Mouse (Mus musculus) forebrain, embryonic 14.5 days (tissue): ENCODE results near the gene Tmem207. TPM values are rescaled to one million over a fixed set of nuclear protein-coding genes. Genes with fewer than 3 reads are reported as not detected.

ENCODE experiments used
- ATAC-seq: fragments of 200-750 bp; cut with Nextera tagmentation; 2 replicates; pipeline ENCODE4 v1.8.0; 2017; ENCODE audit warnings: mild to moderate bottlenecking, moderate library complexity
- DNase-seq: peaks from one replicate; pipeline ENCODE4 v3.0.0-alpha.2; 2015; ENCODE audit warnings: low spot score
- H3K27ac ChIP-seq: fragments of 300-500 bp; sonication (generic); 2 replicates; pipeline ENCODE4 v1.5.1; 2014; ENCODE audit warnings: low read depth, mild to moderate bottlenecking, control low read depth, low read length, moderate library complexity
- H3K27me3 ChIP-seq: fragments of 300-500 bp; sonication (generic); replicated peaks from 2 replicates; pipeline ENCODE4 v1.6.1; 2014; ENCODE audit warnings: low read length, control low read depth, mixed read lengths; ENCODE audit not compliant: control insufficient read depth, insufficient read depth
- H3K36me3 ChIP-seq: fragments of 300-500 bp; sonication (generic); 2 replicates; pipeline ENCODE4 v1.6.1; 2014; ENCODE audit warnings: low read length, control low read depth; ENCODE audit not compliant: control insufficient read depth, insufficient read depth
- H3K4me1 ChIP-seq: fragments of 300-500 bp; sonication (generic); 2 replicates; pipeline ENCODE4 v1.6.1; 2014; ENCODE audit warnings: antibody characterized with exemption, low read length, control low read depth; ENCODE audit not compliant: control insufficient read depth, insufficient read depth
- H3K4me2 ChIP-seq: fragments of 300-500 bp; sonication (generic); 2 replicates; pipeline ENCODE4 v1.6.1; 2014; ENCODE audit warnings: mild to moderate bottlenecking, control low read depth, low read length
- H3K4me3 ChIP-seq: fragments of 300-500 bp; sonication (generic); 2 replicates; pipeline ENCODE4 v1.5.1; 2014; ENCODE audit warnings: low read depth, low read length, control low read depth
- H3K9ac ChIP-seq: fragments of 300-500 bp; sonication (generic); 2 replicates; pipeline ENCODE4 v1.6.1; 2014; ENCODE audit warnings: mild to moderate bottlenecking, low read length, control low read depth, moderate library complexity
- H3K9me3 ChIP-seq: fragments of 300-500 bp; sonication (generic); replicated peaks from 2 replicates; pipeline ENCODE4 v1.6.1; 2016; ENCODE audit warnings: low read length, control low read depth, mixed read lengths; ENCODE audit not compliant: control insufficient read depth
- WGBS: fragments of 180-500 bp; shearing (Covaris S2); extraction: QIAGEN DNeasy Blood & Tissue Kit; methylation state at CpG from one replicate; pipeline ENCODE4 v1.1.7; 2014; 5-methylcytosine and 5-hydroxymethylcytosine counted together
- polyA plus RNA-seq: library from polyadenylated mRNA; unstranded; fragments of >200 nt; fragmentation: Nextera tagmentation; extraction: Ambion mirVana; gene quantifications from 2 replicates; pipeline ENCODE4 v1.2.1, GENCODE M21; 2014

Gene Tmem207
- not detected in 2 replicates for polyA plus RNA-seq

DNA sequence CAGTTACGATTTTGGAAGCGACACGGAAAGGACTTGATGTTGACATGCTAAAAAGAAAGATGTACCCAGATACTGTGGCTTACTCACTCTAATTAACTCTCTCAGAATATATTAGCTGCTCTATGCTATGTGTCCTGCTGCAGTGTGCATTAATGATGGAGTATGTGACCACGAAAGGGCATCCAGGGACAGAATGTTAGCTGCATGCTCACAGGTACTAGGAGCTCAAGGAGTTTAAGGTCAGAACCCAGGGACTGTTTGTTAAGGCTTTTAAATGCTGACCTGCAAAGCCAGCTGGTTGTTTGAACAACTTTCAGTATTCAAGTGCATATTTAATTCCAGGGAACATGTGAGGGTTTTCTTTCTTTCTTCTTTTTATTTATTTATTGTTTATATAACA is at the start of gene Tmem207:
Gene Tmem207 (minus strand): TSS at position 101 of the 400 bp plus-strand sequence.
- Histone ChIP-seq H3K27me3 (no peaks in the 10 kb centered on the region), H3K4me2 (no peak within 1 kb of the TSS), H3K4me1 (peaks cover 17% of the 10 kb centered on the region), H3K36me3 (no peaks in the 10 kb centered on the region), H3K27ac (no peak within 1 kb of the TSS), H3K9ac (no peak within 1 kb of the TSS), H3K9me3 (no peaks in the 10 kb centered on the region), H3K4me3 (no peak within 1 kb of the TSS)
- 81% methylated on average over 4 of the region's 4 CpGs for WGBS
- DNase-seq: no peak
- ATAC-seq: no peak

DNA sequence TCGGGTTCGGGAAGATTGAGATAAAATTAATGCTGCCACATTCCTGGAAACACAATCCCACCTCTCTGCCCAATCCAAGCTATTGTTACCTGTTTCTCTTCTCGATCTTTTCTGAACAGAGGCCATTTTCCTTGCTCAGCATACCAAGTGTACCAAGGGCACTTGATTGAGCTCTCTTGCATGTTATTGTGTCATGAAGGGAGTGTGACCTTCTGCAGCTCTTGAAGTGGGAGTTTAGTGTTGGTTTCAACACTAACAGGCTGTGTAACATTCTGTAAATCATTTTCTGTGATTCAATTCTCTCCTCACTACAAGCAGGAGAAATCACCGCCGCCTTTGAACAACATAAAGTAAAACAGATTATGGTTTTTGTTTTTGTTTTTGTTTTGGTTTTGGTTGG is 47.6 kb upstream of the Tmem207 start:
- WGBS: 94% methylated on average over 5 of the region's 5 CpGs
- Histone ChIP-seq H3K27me3 (no peaks in the 10 kb centered on the region), H3K27ac (no peak overlapping the region), H3K9ac (no peak overlapping the region), H3K4me1 (no peaks in the 10 kb centered on the region), H3K9me3 (no peaks in the 10 kb centered on the region), H3K4me3 (no peak overlapping the region), H3K4me2 (no peak overlapping the region), H3K36me3 (no peaks in the 10 kb centered on the region)
- DNase-seq (no peak), ATAC-seq (no peak)

DNA sequence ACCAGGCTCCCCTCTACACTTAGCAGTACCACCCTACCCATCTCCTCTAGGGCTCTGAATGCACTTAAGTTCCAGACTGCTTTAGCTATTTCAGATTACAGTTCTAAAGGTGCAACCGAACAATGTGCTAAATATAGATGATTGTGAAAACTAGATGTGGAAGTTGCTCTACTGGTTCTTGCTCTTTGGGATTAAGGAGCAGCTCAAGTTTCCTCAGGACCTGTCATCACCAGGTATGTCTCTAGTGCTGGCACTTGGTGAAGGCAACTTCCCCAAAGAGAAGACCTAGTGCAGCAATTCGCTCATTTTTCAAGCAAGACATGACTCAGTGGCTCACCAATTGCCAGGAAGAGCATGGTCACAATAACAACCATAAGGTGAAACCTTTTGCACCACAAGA is 45.3 kb upstream of the Tmem207 start:
- ATAC-seq: no peak
- H3K27me3 ChIP-seq: no peaks in the 10 kb centered on the region
- 91% methylated on average over 2 of the region's 2 CpGs for WGBS
- H3K36me3 ChIP-seq: no peaks in the 10 kb centered on the region
- H3K4me2 ChIP-seq: no peak overlapping the region
- H3K27ac ChIP-seq: no peak overlapping the region
- no peak for DNase-seq
- H3K4me3 ChIP-seq: no peak overlapping the region
- no peak overlapping the region for H3K9ac ChIP-seq
- H3K9me3 ChIP-seq: no peaks in the 10 kb centered on the region
- H3K4me1 ChIP-seq: no peaks in the 10 kb centered on the region

DNA sequence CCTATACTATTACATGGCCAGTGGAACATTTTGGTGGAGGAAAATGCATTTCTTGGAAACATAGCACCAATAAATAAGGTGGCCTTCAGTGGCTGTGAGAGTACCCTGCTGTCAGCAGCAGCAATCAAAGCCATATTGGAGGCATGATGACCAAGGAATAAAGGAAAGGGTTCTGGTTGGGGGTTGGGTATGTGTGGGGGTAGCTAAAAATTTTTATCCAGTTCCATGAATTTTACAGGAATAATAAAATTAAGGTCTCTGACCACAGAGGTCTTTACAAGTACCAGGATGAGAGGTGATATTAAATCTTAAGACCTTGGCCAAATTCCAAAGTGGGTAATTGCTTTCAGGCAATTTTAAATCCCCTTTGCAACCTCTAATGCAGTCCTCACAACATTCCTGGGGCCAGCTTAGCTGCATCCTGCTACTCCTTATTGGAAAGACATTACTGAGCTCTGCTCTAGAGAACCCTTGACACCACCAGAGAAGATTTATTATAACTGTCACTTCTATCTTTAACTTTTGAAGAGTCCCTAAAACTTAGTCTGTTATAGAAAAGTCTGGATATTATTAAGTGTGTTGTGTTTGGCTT is 42.9 kb upstream of the Tmem207 start:
- DNase-seq: no peak

DNA sequence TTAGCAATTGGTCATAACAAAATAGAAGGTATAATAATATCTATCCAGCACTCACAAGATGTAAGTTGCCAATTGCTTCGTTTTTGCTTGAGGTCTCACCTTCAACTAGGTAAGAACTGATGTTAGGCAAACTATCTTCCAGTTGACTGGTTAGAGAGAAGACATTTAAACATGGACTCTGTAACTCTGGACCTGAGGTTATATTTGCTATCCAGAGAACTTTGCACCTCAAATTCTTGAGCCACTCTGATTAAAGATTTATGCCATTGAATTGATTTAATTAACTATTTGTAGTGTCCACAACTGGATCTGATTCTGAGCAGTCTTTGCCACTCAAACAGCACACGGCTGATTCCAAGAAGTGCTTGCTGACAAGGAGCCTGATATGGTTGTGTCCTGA is 36.2 kb upstream of the Tmem207 start:
- Histone ChIP-seq H3K4me2 (no peak overlapping the region), H3K4me3 (no peak overlapping the region), H3K9ac (no peak overlapping the region), H3K27me3 (no peaks in the 10 kb centered on the region), H3K27ac (no peak overlapping the region), H3K9me3 (no peaks in the 10 kb centered on the region), H3K36me3 (no peaks in the 10 kb centered on the region), H3K4me1 (no peaks in the 10 kb centered on the region)
- DNase-seq: no peak
- WGBS: 80% methylated on average over 2 of the region's 2 CpGs
- no peak for ATAC-seq

More for the DNA sequence above, 42.9 kb upstream of the Tmem207 start:
- no peak overlapping the region for H3K9ac ChIP-seq
- no peak for ATAC-seq
- no peaks in the 10 kb centered on the region for H3K4me1 ChIP-seq
- no peaks in the 10 kb centered on the region for H3K27me3 ChIP-seq
- no peaks in the 10 kb centered on the region for H3K36me3 ChIP-seq
- no peaks in the 10 kb centered on the region for H3K9me3 ChIP-seq
- no peak overlapping the region for H3K4me3 ChIP-seq
- no peak overlapping the region for H3K27ac ChIP-seq
- no peak overlapping the region for H3K4me2 ChIP-seq

DNA sequence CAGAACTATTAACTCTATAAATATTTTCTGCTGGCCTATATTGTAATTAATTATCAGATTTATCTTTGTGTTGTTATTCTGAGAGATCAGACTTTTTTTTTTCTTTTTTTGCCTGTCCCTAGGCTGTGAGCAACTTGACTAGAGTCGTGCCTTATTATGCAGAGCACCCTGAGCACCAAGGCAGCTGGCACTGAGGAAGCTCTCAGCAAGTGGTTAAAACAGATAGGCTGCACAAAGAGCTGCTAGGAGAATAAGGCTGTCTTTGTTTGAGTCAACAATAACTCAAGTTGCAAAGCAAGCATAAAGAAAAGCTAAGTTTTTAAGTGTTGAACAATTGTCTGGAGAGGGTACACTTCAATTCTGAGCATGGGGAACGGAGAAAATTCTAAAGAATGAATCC is 35.2 kb upstream of the Tmem207 start:
- no peak for DNase-seq
- Histone ChIP-seq H3K27ac (no peak overlapping the region), H3K9me3 (no peaks in the 10 kb centered on the region), H3K36me3 (no peaks in the 10 kb centered on the region), H3K27me3 (no peaks in the 10 kb centered on the region), H3K9ac (no peak overlapping the region), H3K4me3 (no peak overlapping the region), H3K4me1 (no peaks in the 10 kb centered on the region), H3K4me2 (no peak overlapping the region)
- ATAC-seq: no peak
- WGBS: 15% methylated on average over 2 of the region's 2 CpGs

DNA sequence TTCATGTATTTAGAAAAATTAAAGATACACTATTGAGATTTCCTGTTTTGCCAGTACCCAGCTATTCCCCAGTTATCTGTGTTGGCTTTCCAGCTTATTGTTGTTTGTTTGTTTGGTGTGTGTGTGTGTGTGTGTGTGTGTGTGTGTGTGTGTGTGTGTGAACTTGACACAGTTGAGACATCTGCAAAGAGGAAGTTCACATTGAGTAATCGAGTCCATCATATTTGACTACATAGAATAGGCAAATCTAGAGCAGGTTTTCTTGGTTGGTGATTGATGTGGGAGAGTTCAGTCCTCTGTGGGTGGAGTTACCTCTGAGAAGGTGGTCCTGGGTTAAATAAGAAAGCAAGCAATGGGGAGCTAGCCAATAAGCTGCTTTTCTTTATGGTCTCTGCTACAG is 32.2 kb upstream of the Tmem207 start:
- Histone ChIP-seq H3K4me3 (no peak overlapping the region), H3K36me3 (no peaks in the 10 kb centered on the region), H3K4me2 (no peak overlapping the region), H3K4me1 (no peaks in the 10 kb centered on the region), H3K27ac (no peak overlapping the region), H3K9me3 (no peaks in the 10 kb centered on the region), H3K9ac (no peak overlapping the region), H3K27me3 (no peaks in the 10 kb centered on the region)
- no peak for ATAC-seq
- 91% methylated on average over 1 of the region's 1 CpGs for WGBS
- no peak for DNase-seq

DNA sequence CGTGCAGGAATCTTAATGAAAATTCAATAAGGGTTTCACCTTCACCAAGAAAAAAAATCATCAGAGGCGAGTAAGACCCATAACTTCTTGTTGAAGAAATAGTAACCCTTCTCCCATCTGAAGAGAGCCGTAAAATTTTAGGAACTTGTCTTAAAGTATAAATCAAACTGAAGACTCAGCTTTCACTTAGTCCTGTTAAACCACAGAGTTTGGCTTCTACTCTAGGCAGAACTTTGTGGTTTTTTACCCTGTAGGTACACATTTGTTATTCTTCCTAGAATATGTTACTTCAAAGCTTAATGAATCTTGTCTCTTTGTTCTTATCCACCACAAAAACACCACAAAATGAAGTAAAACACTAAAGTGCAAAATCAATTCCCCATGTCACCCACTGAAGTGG is 25.7 kb upstream of the Tmem207 start:
- no peaks in the 10 kb centered on the region for H3K27me3 ChIP-seq
- DNase-seq (no peak), ATAC-seq (no peak)
- no peak overlapping the region for H3K9ac ChIP-seq
- no peaks in the 10 kb centered on the region for H3K36me3 ChIP-seq
- no peak overlapping the region for H3K4me3 ChIP-seq
- H3K4me1 ChIP-seq: no peaks in the 10 kb centered on the region
- H3K27ac ChIP-seq: no peak overlapping the region
- WGBS: 91% methylated on average over 3 of the region's 3 CpGs
- no peak overlapping the region for H3K4me2 ChIP-seq
- no peaks in the 10 kb centered on the region for H3K9me3 ChIP-seq

DNA sequence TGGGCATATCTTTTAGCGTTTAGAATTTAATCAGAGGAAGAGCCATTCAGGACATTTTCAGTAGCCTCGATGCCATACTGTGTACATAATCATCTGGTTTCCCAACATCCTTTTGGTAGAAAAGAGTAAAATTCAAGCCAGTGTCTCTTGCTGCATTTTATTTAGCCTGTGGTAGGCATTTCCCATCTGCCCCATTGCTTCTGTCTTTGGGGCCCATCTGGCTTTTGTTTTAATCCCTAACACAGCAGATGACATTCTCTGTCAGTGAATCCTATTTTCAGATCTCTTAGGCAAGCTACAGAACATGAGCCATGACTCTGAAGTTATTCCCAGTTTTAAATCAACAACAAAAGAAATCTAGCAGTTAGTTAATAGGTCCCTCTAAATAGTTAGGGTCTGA is 22.7 kb upstream of the Tmem207 start:
- Histone ChIP-seq H3K4me1 (peaks cover 5% of the 10 kb centered on the region; the same call in 1 of the 2 replicates), H3K27me3 (no peaks in the 10 kb centered on the region), H3K27ac (no peak overlapping the region), H3K4me2 (no peak overlapping the region), H3K4me3 (no peak overlapping the region), H3K9ac (no peak overlapping the region), H3K9me3 (no peaks in the 10 kb centered on the region), H3K36me3 (no peaks in the 10 kb centered on the region)
- WGBS: 93% methylated on average over 2 of the region's 2 CpGs
- no peak for DNase-seq
- ATAC-seq: no peak
